Mouse (Mus musculus) liver, embryonic 14.5 days (tissue): Measurements from ENCODE around the gene Zfp984. TPM values are rescaled to one million over a fixed set of nuclear protein-coding genes. Genes with fewer than 3 reads are reported as not detected.
"Not testable (repeated sequence)": the region's sequence is repeated elsewhere in the genome, so short reads cannot be mapped to it uniquely, and the experiment has no call there.

Source experiments
- ATAC-seq: fragments of 200-750 bp; cut with Nextera tagmentation; 2 replicates; pipeline ENCODE4 v1.8.0; 2017; ENCODE audit warnings: moderate number of reproducible peaks, mild to moderate bottlenecking, moderate library complexity; ENCODE audit not compliant: insufficient read depth
- DNase-seq, 3 experiments: peaks; one replicate each; pipeline ENCODE4 v3.0.0-alpha.2; 2012 to 2013; ENCODE audit warnings: low read depth in 3 of 3, low spot score in 3 of 3
- H3K27ac ChIP-seq: fragments of 300-500 bp; sonication (generic); 2 replicates; pipeline ENCODE4 v1.5.1; 2014; ENCODE audit warnings: moderate library complexity, mild to moderate bottlenecking, control low read depth, inconsistent platforms
- H3K27me3 ChIP-seq: fragments of 300-500 bp; sonication (generic); 2 replicates; pipeline ENCODE4 v1.6.1; 2014; ENCODE audit warnings: mild to moderate bottlenecking, low read length, moderate library complexity; ENCODE audit not compliant: control insufficient read depth, insufficient read depth
- H3K36me3 ChIP-seq: fragments of 300-500 bp; sonication (generic); replicated peaks from 2 replicates; pipeline ENCODE4 v1.6.1; 2014; ENCODE audit warnings: low read depth; ENCODE audit not compliant: control insufficient read depth, insufficient read depth
- H3K4me1 ChIP-seq, 2 experiments: fragments of 200-500 bp in 1 of 2; fragments of 300-500 bp in 1 of 2; sonication (generic) in 1 of 2; replicated peaks; 2 replicates each; pipeline ENCODE4 v1.6.1; 2012 to 2014; ENCODE audit warnings: antibody characterized with exemption in 1 of 2, inconsistent platforms in 1 of 2, low read length in 1 of 2; ENCODE audit not compliant: control insufficient read depth in 2 of 2, insufficient read depth in 2 of 2
- H3K4me2 ChIP-seq: fragments of 300-500 bp; sonication (generic); 2 replicates; pipeline ENCODE4 v1.6.1; 2014; ENCODE audit warnings: low read depth, mild to moderate bottlenecking, control low read depth, moderate library complexity
- H3K4me3 ChIP-seq, 2 experiments: fragments of 200-500 bp in 1 of 2; fragments of 300-500 bp in 1 of 2; sonication (generic) in 1 of 2; 2 replicates each; pipeline ENCODE4 v1.5.1; 2012 to 2014; ENCODE audit warnings: low read depth in 2 of 2, low read length in 2 of 2, mild to moderate bottlenecking in 2 of 2, control low read depth in 1 of 2, inconsistent platforms in 1 of 2, moderate library complexity in 1 of 2; ENCODE audit not compliant: insufficient read depth in 1 of 2
- H3K9ac ChIP-seq: fragments of 300-500 bp; sonication (generic); replicated peaks from 2 replicates; pipeline ENCODE4 v1.6.1; 2014; ENCODE audit warnings: mild to moderate bottlenecking, control low read depth, moderate library complexity
- H3K9me3 ChIP-seq: fragments of 300-500 bp; sonication (generic); 2 replicates; pipeline ENCODE4 v1.6.1; 2016; ENCODE audit warnings: low read length, mixed read lengths; ENCODE audit not compliant: control insufficient read depth
- CTCF ChIP-seq: IDR thresholded peaks from 2 replicates; pipeline ENCODE4 v1.5.1; 2016; ENCODE audit warnings: antibody characterized with exemption, low read depth, control low read depth
- EP300 ChIP-seq: IDR thresholded peaks from 2 replicates; pipeline ENCODE4 v1.6.1; 2016; ENCODE audit warnings: antibody characterized with exemption, low read depth
- WGBS: fragments of 180-500 bp; shearing (Covaris S2); extraction: QIAGEN DNeasy Blood & Tissue Kit; methylation state at CpG from one replicate; pipeline ENCODE4 v1.1.7; 2014; ENCODE audit not compliant: insufficient replicate concordance; 5-methylcytosine and 5-hydroxymethylcytosine counted together
- polyA plus RNA-seq, 2 experiments: library from polyadenylated mRNA; depleted of rRNA in 1 of 2; stranded (reverse) in 1 of 2; unstranded in 1 of 2; fragments of >200 nt; fragmentation: Nextera tagmentation in 1 of 2; extraction: Ambion mirVana in 1 of 2; gene quantifications; 2 replicates each; pipeline versions ENCODE4 v1.2.1 to v1.2.3; 2012 to 2014

The Zfp984 gene
- polyA plus RNA-seq, 2 experiments = 3.1 to 7.1 TPM

DNA sequence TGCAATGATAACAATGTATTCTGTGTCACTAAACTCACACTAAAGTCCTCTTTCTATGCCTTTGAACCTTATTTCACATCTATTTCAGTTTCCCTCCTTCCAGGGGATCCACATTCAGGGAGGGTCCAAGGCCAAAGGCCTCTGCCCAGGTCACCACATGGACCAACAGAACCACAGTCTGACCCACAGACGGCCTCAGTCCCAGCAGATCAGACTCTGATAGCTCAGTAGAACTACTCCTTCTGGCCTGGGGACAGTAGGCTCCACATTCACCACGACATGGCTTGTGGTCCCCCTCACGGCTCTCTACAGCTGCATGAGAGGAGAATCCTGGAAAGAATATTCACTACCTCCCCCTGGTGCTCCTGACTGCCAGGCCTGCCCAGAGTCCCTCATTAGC lies 33.3 kb upstream of the Zfp984 start:
- WGBS = 72% methylated on average over 3 of the region's 3 CpGs
- no peak for ATAC-seq
- DNase-seq = no peak

DNA sequence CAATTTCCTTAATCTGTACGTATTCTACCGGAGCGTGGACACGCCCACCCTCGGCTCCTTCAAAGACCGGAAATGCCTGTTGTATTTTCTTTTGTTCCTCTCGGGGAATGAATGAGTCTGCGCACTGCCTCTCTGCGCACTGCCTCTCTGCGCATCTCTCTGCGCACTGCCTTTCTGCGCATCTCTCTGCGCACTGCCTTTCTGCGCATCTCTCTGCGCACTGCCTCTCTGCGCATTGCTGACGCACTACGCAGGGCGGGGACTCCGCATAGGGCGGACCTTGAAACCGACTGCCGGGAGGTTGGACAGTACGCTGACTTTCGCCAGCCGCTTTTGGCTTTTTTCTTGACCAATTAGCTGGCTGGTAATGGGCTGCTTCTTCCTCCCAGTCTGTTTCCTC lies 29.7 kb upstream of the Zfp984 start:
- H3K9me3 ChIP-seq, H3K4me1 ChIP-seq, H3K36me3 ChIP-seq, H3K27ac ChIP-seq, H3K4me3 ChIP-seq, DNase-seq, H3K4me2 ChIP-seq, H3K9ac ChIP-seq, ATAC-seq, H3K27me3 ChIP-seq: not testable (repeated sequence)
- 94% methylated on average over 9 of the region's 26 CpGs for WGBS

More for the DNA sequence above, 33.3 kb upstream of the Zfp984 start:
- peaks cover 0 to 5% of the 10 kb centered on the region in 2 experiments; a peak in 2 of 4 replicates for H3K4me1 ChIP-seq
- H3K27ac ChIP-seq = no peak overlapping the region
- no peak overlapping the region for H3K4me3 ChIP-seq
- no peaks in the 10 kb centered on the region for H3K27me3 ChIP-seq
- TF ChIP-seq CTCF (no peak), EP300 (no peak)
- H3K9me3 ChIP-seq = no peaks in the 10 kb centered on the region
- no peak overlapping the region for H3K4me2 ChIP-seq
- H3K36me3 ChIP-seq = no peaks in the 10 kb centered on the region; the same call in 1 of the 2 replicates
- H3K9ac ChIP-seq = no peak overlapping the region

GRCm38 (mm10) chr4:147824389-147824788 lies 14.8 kb upstream of the Zfp984 start:
- no peak overlapping the region for H3K4me3 ChIP-seq
- no peak overlapping the region for H3K4me2 ChIP-seq
- no peak overlapping the region for H3K27ac ChIP-seq
- peaks cover 3% of the 10 kb centered on the region for H3K9me3 ChIP-seq
- H3K27me3 ChIP-seq = no peaks in the 10 kb centered on the region
- no peaks in the 10 kb centered on the region for H3K4me1 ChIP-seq
- TF ChIP-seq EP300 (no peak), CTCF (no peak)
- no peak for ATAC-seq
- no peak for DNase-seq
- H3K9ac ChIP-seq = no peak overlapping the region
- peaks cover 10% of the 10 kb centered on the region for H3K36me3 ChIP-seq
- WGBS = 66% methylated on average over 4 of the region's 4 CpGs

DNA sequence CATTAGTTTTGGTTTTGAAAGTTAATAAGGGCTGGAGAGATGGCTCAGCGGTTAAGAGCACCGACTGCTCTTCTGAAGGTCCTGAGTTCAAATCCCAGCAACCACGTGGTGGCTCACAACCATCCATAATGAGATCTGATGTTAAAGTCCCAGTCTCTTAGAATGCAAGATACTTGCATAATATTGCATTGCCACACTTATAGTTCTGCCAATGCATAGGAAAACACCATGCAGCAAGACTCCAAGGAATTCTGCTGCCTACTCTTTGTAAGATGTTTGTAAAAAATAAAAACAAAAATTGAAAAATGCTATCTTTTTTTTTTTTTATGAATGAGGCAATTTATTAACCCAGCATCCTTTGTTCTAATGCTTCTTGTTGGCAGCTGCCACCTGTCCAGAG lies 11.8 kb upstream of the Zfp984 start:
- H3K27me3 ChIP-seq, H3K9me3 ChIP-seq, H3K9ac ChIP-seq, H3K4me3 ChIP-seq, H3K4me1 ChIP-seq, ATAC-seq, DNase-seq, H3K36me3 ChIP-seq, H3K4me2 ChIP-seq, H3K27ac ChIP-seq: not testable (repeated sequence)
- WGBS = 63% methylated on average over 3 of the region's 3 CpGs

GRCm38 (mm10) chr4:147819659-147820058 lies 10.1 kb upstream of the Zfp984 start:
- H3K27ac ChIP-seq, DNase-seq, H3K27me3 ChIP-seq, H3K9ac ChIP-seq, H3K4me1 ChIP-seq, H3K4me3 ChIP-seq, H3K36me3 ChIP-seq, H3K4me2 ChIP-seq, H3K9me3 ChIP-seq, ATAC-seq: not testable (repeated sequence)
- WGBS = 63% methylated on average over 7 of the region's 7 CpGs
